Mouse (Mus musculus) forebrain, embryonic 12.5 days (tissue): ENCODE measurements around the gene Scn4a. TPM values are rescaled to one million over a fixed set of nuclear protein-coding genes. Genes with fewer than 3 reads are reported as not detected.
"Not testable (repeated sequence)": the region's sequence is repeated elsewhere in the genome, so short reads cannot be mapped to it uniquely, and the experiment has no call there.

Experiments
- ATAC-seq: fragments of 200-750 bp; cut with Nextera tagmentation; 2 replicates; pipeline ENCODE4 v1.8.0; 2017; ENCODE audit warnings: moderate TSS enrichment; ENCODE audit not compliant: low FRiP score
- H3K27ac ChIP-seq: fragments of 300-500 bp; sonication (generic); 2 replicates; pipeline ENCODE4 v1.5.1; 2016; ENCODE audit warnings: mild to moderate bottlenecking
- H3K27me3 ChIP-seq: fragments of 300-500 bp; sonication (generic); 2 replicates; pipeline ENCODE4 v1.6.1; 2016; ENCODE audit warnings: mild to moderate bottlenecking
- H3K36me3 ChIP-seq: fragments of 300-500 bp; sonication (generic); replicated peaks from 2 replicates; pipeline ENCODE4 v1.6.1; 2016; ENCODE audit warnings: mild to moderate bottlenecking
- H3K4me1 ChIP-seq: fragments of 300-500 bp; sonication (generic); 2 replicates; pipeline ENCODE4 v1.6.1; 2016
- H3K4me2 ChIP-seq: fragments of 300-500 bp; sonication (generic); 2 replicates; pipeline ENCODE4 v1.6.1; 2016; ENCODE audit warnings: mild to moderate bottlenecking, moderate library complexity
- H3K4me3 ChIP-seq: fragments of 300-500 bp; sonication (generic); replicated peaks from 2 replicates; pipeline ENCODE4 v1.5.1; 2016; ENCODE audit warnings: mild to moderate bottlenecking
- H3K9ac ChIP-seq: fragments of 300-500 bp; sonication (generic); 2 replicates; pipeline ENCODE4 v1.6.1; 2016; ENCODE audit warnings: mild to moderate bottlenecking
- H3K9me3 ChIP-seq: fragments of 300-500 bp; sonication (generic); 2 replicates; pipeline ENCODE4 v1.6.1; 2016
- WGBS: fragments of 180-500 bp; shearing (Covaris S2); methylation state at CpG from one replicate; pipeline ENCODE4 v1.1.7; 2016; 5-methylcytosine and 5-hydroxymethylcytosine counted together
- polyA plus RNA-seq: library from polyadenylated mRNA; unstranded; fragments of >200 nt; fragmentation: Nextera tagmentation; extraction: Ambion mirVana; gene quantifications from 2 replicates; pipeline ENCODE4 v1.2.1, GENCODE M21; 2016

Gene Scn4a
- polyA plus RNA-seq, 1 experiment from 2014 or later, result 0.03 TPM

DNA sequence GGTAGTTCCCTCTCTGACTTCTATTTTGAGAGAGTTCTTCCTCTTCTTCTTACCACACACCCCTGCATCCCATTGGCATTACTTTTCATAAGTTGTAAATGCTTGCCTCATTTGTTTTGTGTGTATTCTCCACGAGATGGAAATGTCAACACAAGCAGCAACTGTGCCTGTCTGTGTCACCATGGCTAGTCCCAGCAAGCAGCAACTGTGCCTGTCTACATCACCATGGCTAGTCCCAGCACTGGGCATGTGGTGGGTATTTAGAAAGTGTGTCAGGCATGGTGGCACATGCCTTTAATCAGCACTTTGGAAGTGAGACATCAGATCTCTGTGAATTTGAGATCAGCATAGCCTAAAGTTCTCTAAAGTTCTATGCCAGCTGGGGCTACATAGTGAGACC lies 1.1 kb upstream of the Scn4a start:
- Histone ChIP-seq H3K27ac (no peak overlapping the region), H3K4me2 (no peak overlapping the region), H3K9ac (no peak overlapping the region), H3K4me3 (no peak overlapping the region), H3K4me1 (no peaks in the 10 kb centered on the region), H3K27me3 (no peaks in the 10 kb centered on the region), H3K36me3 (no peaks in the 10 kb centered on the region), H3K9me3 (no peaks in the 10 kb centered on the region)
- 77% methylated on average over 1 of the region's 1 CpGs for WGBS
- ATAC-seq, result no peak

DNA sequence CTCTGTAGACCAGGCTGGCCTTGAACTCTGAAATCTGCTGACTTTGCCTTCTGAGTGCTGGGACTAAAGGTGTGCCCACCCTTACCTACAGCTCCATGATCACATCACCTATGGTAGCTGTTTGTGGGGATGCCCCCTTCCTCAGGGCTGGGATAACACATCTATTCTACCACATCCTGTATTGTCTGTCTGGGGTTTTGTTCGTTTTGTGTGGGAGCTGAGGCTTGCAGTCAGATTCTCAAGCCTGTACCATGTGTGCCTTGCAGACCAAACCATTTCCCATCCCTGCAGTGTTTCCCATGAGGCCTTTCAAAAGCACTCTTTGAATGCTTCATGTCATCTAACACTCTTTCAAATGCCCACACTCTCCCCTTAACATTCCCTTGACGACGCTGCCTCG lies 1.1 kb downstream of the Scn4a start:
- no peaks in the 10 kb centered on the region for H3K4me1 ChIP-seq
- H3K9me3 ChIP-seq, result no peaks in the 10 kb centered on the region
- no peaks in the 10 kb centered on the region for H3K36me3 ChIP-seq
- H3K4me3 ChIP-seq, result no peak overlapping the region
- 85% methylated on average over 4 of the region's 4 CpGs for WGBS
- H3K27ac ChIP-seq, result no peak overlapping the region
- H3K27me3 ChIP-seq, result no peaks in the 10 kb centered on the region
- no peak overlapping the region for H3K4me2 ChIP-seq
- H3K9ac ChIP-seq, result no peak overlapping the region
- no peak for ATAC-seq

DNA sequence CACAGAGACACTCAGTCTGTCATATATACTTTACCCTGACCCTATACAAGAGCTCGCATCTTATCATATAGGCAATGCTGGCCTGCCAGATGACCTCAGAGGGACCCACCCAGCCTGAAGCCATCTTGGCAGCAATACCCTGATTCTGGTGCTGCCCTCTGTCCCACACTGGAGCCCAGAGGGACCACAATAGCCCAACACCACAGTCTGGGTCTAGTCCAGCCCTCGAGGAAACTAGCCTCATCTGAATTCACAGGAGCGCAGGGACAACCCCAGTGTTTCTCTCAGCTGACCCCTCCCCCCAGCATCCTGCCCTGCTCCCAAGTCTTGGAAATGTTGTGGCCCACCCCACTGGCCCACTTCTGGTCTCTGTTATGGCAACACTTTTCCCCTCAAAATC lies 1.8 kb downstream of the Scn4a start:
- Histone ChIP-seq H3K36me3 (no peaks in the 10 kb centered on the region), H3K9ac (no peak overlapping the region), H3K4me1 (no peaks in the 10 kb centered on the region), H3K27me3 (no peaks in the 10 kb centered on the region), H3K4me3 (no peak overlapping the region), H3K27ac (no peak overlapping the region), H3K4me2 (no peak overlapping the region), H3K9me3 (no peaks in the 10 kb centered on the region)
- 68% methylated on average over 3 of the region's 3 CpGs for WGBS
- no peak for ATAC-seq

DNA sequence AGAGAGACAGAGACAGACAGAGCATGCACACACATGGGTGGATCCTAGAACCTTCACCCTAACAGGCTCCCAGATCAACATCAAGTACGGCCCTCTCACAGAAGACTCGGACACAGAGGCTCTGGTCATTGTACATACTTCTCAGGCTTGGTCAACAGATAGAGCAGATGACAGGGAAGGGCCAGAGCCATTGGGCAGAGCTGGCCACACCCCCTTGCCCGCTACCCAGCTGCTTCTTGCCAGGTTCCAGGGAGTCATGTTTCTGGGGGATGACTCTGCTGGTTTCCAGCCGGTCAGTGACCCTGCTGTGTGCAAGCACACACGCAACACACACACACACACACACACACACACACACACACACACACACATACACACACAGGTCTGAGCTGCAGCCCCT lies 2.2 kb downstream of the Scn4a start:
- no peaks in the 10 kb centered on the region for H3K9me3 ChIP-seq
- no peak overlapping the region for H3K9ac ChIP-seq
- no peak overlapping the region for H3K27ac ChIP-seq
- no peak overlapping the region for H3K4me3 ChIP-seq
- no peaks in the 10 kb centered on the region for H3K4me1 ChIP-seq
- 61% methylated on average over 5 of the region's 5 CpGs for WGBS
- no peaks in the 10 kb centered on the region for H3K36me3 ChIP-seq
- no peak overlapping the region for H3K4me2 ChIP-seq
- no peak for ATAC-seq
- no peaks in the 10 kb centered on the region for H3K27me3 ChIP-seq

DNA sequence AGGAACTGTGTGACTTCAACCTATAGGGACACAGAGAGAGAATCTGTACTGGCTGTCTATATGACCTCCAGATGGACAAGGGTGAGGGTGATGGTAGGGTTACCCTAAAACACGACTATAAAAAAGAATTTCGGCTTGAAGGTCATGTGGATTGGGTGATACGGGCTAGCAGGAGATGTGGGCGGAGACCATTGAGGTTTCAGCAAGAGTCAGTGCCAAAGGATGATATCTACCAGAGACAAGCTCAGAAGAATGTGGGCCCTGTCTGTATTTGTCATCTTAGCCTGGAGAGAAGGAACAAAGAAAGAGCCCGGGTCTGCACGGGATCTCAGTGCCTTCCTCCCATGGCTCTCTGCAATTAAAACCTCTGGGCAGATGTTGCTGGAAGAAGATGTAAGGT lies 3.3 kb downstream of the Scn4a start:
- Histone ChIP-seq H3K4me1 (peaks cover 6% of the 10 kb centered on the region), H3K36me3 (no peaks in the 10 kb centered on the region), H3K9me3 (no peaks in the 10 kb centered on the region), H3K27ac (no peak overlapping the region), H3K27me3 (no peaks in the 10 kb centered on the region), H3K9ac (no peak overlapping the region), H3K4me2 (no peak overlapping the region), H3K4me3 (no peak overlapping the region)
- no peak for ATAC-seq
- WGBS, result 84% methylated on average over 6 of the region's 6 CpGs

DNA sequence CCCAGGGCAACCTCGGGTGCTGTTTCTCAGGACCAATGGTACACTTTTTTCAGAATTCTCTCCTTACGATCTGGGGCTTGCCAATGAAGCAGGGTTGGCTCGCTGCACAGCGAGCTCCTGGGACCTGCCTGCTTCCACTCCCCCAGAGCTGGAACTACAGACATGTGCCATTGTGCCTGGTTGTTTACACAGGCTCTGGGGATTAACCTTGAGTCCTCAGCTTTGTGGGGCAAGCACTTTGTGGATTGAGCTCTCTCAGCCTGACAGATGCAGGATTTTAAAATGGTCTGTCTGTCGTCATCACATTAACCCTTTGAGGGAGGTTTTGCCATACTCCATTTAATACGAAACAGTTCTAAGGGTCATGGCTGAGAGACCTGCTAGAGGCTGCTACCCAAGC lies 8.2 kb downstream of the Scn4a start:
- Histone ChIP-seq H3K4me2 (no peak overlapping the region), H3K4me3 (no peak overlapping the region), H3K27me3 (no peaks in the 10 kb centered on the region), H3K27ac (no peak overlapping the region), H3K9ac (no peak overlapping the region), H3K9me3 (no peaks in the 10 kb centered on the region), H3K4me1 (peaks cover 11% of the 10 kb centered on the region), H3K36me3 (no peaks in the 10 kb centered on the region)
- 57% methylated on average over 6 of the region's 6 CpGs for WGBS
- no peak; the same call in 1 of the 2 replicates for ATAC-seq

DNA sequence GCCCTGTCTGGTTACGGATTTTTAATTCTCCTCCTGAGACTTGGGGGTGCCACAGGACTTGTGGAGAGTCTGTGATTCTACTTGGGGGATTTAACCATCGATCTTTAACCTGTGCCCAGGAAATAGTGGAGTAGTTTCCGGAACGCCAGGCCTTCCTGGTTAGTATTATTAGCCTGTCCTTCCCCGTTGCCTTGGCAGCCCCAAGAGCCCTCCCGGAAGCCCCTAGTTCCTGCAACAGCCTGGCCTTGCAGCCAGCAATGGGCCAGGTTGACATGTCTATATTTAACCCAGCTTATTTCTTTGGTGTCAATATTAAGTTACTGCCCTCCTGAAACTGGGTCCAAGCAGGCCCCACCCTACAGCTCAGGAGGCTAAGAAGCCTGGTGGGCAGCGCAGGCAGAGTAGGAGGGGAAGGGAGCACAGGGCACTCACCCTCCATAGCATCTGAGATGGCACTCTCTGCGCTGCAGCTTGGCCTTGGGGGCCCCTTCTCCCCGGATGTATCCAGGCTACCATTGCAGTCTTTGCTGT lies 12.0 kb downstream of the Scn4a start:
- no peak for ATAC-seq
- 81% methylated on average over 9 of the region's 9 CpGs for WGBS
- Histone ChIP-seq H3K36me3 (no peaks in the 10 kb centered on the region), H3K27ac (no peak overlapping the region), H3K4me1 (peaks cover 18% of the 10 kb centered on the region), H3K9me3 (no peaks in the 10 kb centered on the region), H3K27me3 (no peaks in the 10 kb centered on the region), H3K4me3 (no peak overlapping the region), H3K9ac (no peak overlapping the region), H3K4me2 (no peak overlapping the region)

DNA sequence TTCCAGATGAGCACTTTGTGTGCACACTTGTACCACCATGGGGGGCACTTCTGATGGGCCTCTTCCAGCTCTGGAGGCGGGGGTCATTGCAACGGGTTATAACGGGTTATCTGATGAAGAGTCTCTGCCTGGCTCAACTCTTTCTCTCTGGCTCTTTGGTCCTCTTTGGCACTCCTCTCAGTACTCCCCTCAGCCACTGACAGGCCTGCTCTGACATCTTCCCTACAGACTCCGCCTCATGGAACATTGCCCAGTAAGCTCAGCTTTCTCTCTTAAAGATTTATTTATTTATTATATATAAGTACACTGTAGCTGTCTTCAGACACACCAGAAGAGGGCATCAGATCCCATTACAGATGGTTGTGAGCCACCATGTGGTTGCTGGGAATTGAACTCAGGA lies 13.8 kb downstream of the Scn4a start:
- H3K36me3 ChIP-seq, H3K4me1 ChIP-seq, H3K4me2 ChIP-seq, ATAC-seq, H3K9ac ChIP-seq, H3K9me3 ChIP-seq, H3K27ac ChIP-seq, H3K4me3 ChIP-seq, H3K27me3 ChIP-seq: not testable (repeated sequence)
- WGBS, result 88% methylated on average over 4 of the region's 4 CpGs

DNA sequence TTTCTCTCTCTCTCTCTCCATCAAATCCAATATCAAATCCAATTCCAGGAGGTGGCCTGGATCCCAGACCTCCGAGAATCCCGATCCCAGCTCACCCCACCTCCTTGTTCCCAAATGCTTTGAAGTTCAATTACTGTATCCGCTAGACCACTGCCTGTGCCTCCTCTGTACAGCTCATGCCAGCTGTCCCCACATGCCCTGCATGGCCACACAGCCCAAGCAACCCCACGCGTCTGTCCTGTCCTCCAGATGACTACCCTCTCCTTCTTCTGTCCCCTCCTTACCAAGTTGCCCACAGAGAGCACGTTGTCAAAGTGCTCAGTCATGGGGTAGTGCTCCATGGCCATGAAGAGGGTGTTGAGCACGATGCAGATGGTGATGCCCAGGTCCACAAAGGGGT lies 14.2 kb downstream of the Scn4a start:
- H3K36me3 ChIP-seq, result no peaks in the 10 kb centered on the region
- ATAC-seq, result no peak
- no peak overlapping the region for H3K4me3 ChIP-seq
- no peak overlapping the region for H3K4me2 ChIP-seq
- no peaks in the 10 kb centered on the region for H3K27me3 ChIP-seq
- no peaks in the 10 kb centered on the region for H3K9me3 ChIP-seq
- no peak overlapping the region for H3K27ac ChIP-seq
- WGBS, result 75% methylated on average over 7 of the region's 7 CpGs
- H3K4me1 ChIP-seq, result peaks cover 7% of the 10 kb centered on the region
- H3K9ac ChIP-seq, result no peak overlapping the region

DNA sequence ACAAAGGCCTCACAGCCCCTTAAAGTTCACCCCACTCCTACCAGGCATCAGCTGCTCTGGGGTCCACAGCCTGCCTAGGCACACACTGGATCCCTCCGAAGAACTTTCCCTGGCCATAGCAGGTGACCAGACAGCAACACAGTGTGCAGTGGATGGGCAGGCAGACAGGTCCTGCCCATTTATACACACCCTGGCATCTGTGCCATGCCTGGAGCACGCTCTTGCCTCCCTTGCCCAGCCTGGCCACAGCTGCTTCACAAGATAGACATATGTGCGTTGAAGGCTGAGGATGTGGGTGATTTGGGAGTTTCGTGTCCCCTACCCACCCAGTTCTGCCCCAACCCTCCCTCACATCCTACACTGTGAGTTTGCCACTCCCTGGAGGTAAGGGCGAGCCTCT lies 15.1 kb downstream of the Scn4a start:
- ATAC-seq, result no peak
- H3K4me1 ChIP-seq, result peaks cover 7% of the 10 kb centered on the region
- H3K27me3 ChIP-seq, result no peaks in the 10 kb centered on the region
- no peak overlapping the region for H3K4me2 ChIP-seq
- H3K4me3 ChIP-seq, result no peak overlapping the region
- no peaks in the 10 kb centered on the region for H3K36me3 ChIP-seq
- WGBS, result 74% methylated on average over 5 of the region's 5 CpGs
- no peaks in the 10 kb centered on the region for H3K9me3 ChIP-seq
- H3K9ac ChIP-seq, result no peak overlapping the region
- H3K27ac ChIP-seq, result no peak overlapping the region

DNA sequence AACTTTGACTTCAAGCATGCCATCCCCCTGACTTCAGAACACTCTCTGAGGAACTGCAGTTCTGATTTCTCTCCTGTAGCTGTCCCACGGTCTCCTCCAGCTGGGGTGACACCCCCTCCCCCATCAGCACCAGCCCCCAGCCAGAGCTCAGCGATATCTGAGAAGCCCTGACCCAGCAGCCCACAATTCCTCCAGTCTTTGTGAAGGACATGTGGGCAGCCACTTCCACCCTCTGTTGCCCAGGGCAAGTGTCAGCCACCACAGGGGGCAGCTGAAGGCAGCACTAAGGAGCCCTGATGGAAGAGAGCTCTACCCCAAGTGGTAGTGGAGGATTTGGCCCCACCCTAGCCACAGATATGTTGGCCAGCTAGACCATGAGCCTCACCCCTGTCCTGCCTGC lies 19.0 kb downstream of the Scn4a start:
- ATAC-seq, result no peak
- H3K9me3 ChIP-seq, result no peaks in the 10 kb centered on the region
- H3K9ac ChIP-seq, result no peak overlapping the region
- H3K4me3 ChIP-seq, result no peak overlapping the region
- H3K4me1 ChIP-seq, result peaks cover 7% of the 10 kb centered on the region
- 18% methylated on average over 2 of the region's 2 CpGs for WGBS
- H3K4me2 ChIP-seq, result no peak overlapping the region
- no peaks in the 10 kb centered on the region for H3K36me3 ChIP-seq
- no peak overlapping the region for H3K27ac ChIP-seq
- H3K27me3 ChIP-seq, result no peaks in the 10 kb centered on the region; the same call in 1 of the 2 replicates

DNA sequence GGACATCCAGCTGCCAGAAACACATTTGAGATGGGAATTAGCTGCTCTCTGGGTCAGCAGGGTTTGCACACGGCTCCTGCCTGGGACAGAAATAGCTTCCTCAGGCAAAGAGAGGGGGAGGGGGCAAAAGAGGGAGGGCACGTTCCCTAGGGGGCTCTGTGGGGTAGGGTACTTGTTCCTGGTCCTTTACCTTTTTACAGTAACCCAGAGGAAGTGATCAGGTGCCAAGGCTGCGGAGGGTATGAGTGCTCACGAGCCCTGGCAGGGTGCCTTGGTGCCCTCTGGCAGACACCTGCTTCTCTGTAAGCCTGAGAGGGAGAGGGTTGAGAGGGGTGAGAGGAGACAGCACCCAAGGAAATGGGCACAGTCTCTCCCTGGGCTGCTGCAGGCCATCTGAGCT lies 20.6 kb downstream of the Scn4a start:
- 59% methylated on average over 4 of the region's 4 CpGs for WGBS
- no peaks in the 10 kb centered on the region for H3K4me1 ChIP-seq
- ATAC-seq, result no peak
- no peak overlapping the region for H3K4me2 ChIP-seq
- H3K9me3 ChIP-seq, result no peaks in the 10 kb centered on the region
- H3K4me3 ChIP-seq, result no peak overlapping the region
- peaks cover 3% of the 10 kb centered on the region; the same call in 1 of the 2 replicates for H3K27me3 ChIP-seq
- no peaks in the 10 kb centered on the region for H3K36me3 ChIP-seq
- no peak overlapping the region for H3K9ac ChIP-seq
- H3K27ac ChIP-seq, result no peak overlapping the region

DNA sequence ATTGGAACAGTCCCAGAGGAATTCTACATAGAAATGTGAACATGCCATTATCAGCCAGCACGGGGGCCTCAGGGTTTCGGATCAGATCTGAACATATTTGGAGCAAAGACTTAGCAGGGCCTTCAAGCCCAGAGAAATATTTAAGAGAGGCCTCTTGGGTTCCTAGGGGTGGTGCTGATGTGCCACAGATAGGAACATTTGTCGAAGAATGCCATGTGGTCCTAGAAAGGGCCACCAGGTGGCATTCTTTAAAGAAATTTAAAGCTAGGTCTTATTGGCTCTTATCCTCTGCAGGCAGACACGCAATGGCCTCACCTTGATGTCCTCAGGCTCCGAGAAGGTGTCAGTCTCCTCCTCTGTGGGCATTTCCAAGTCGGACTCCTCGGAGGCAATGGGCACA lies 23.4 kb downstream of the Scn4a start:
- Histone ChIP-seq H3K27ac (no peak overlapping the region), H3K9me3 (no peaks in the 10 kb centered on the region), H3K4me3 (no peak overlapping the region), H3K36me3 (no peaks in the 10 kb centered on the region), H3K9ac (no peak overlapping the region), H3K4me1 (no peaks in the 10 kb centered on the region), H3K4me2 (no peak overlapping the region), H3K27me3 (peaks cover 6% of the 10 kb centered on the region; the same call in 1 of the 2 replicates)
- no peak for ATAC-seq
- WGBS, result 78% methylated on average over 7 of the region's 7 CpGs
